Mouse (Mus musculus): ENCODE results near the gene Mrps7.
A peak's percentile ranks its signal among the peaks of the same experiment; 100 is the strongest.
"Not testable (repeated sequence)": the region's sequence is repeated elsewhere in the genome, so short reads cannot be mapped to it uniquely, and the experiment has no call there.

The Mrps7 gene

DNA sequence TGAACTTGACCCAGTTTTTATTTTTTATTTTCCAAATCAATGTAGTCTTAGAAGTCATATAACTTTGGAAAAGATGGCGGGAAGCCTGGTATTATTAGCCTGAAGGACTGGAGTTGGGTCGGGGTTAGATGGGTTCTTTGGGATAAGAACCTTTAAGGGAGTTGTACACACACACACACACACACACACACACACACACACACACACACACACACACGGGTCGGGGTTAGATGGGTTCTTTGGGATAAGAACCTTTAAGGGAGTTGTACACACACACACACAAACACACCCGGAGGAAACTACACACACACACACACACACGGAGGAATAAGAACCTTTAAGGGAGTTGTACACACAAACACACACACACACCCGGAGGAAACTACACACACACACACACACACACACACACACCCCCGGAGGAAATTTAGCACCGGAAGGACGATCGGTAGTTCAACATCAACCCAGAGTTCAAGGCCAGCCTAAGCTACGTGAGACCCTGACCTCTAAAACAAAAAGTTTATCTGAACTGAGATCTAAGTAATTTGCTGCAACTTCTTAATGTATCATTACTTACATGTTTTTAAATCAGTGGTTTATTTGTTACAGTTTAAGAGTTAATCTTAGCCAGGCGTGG, 24.9 kb downstream of the Mrps7 start:
- no peak for DNase-seq (ENCODE audit: low spot score)

DNA sequence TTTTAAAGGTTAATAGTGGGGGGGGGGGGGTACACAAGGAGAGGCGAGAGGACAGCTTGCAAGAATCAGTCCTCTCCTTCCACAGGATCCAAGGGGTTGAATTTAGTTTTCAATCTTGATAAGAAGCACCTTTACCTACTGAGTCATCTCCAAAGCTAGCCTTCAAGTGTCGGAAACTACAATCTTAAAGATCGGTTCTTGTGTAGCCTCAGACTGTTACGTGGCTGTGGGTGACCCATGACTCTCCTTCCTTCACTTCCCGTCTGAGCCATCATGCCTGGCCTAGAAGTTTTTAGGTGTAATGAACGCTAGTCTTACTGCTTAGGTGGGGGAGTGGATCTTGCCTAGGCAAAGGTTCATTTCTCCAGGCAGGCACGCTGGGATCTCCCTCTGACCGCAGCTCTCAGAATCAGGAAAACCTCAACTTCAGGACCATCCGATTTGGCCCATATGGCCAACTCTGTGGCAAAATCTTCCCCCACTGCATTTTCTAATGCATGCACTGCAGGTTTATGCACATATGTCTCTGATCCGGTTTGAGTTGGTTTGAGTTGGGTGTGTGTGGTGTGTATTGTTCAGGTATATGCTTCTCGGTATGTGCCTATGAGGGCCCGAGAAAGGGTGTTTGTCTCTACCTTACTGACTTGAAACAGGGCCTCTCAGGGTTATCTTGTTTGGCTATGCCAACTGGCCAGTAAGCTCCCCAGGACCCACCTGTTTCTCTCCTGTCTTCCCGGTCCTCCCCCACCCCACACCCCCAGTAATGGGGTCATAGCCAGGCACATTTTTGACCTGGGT, 26.2 kb downstream of the Mrps7 start:
- no peak for DNase-seq (ENCODE audit: low spot score)

DNA sequence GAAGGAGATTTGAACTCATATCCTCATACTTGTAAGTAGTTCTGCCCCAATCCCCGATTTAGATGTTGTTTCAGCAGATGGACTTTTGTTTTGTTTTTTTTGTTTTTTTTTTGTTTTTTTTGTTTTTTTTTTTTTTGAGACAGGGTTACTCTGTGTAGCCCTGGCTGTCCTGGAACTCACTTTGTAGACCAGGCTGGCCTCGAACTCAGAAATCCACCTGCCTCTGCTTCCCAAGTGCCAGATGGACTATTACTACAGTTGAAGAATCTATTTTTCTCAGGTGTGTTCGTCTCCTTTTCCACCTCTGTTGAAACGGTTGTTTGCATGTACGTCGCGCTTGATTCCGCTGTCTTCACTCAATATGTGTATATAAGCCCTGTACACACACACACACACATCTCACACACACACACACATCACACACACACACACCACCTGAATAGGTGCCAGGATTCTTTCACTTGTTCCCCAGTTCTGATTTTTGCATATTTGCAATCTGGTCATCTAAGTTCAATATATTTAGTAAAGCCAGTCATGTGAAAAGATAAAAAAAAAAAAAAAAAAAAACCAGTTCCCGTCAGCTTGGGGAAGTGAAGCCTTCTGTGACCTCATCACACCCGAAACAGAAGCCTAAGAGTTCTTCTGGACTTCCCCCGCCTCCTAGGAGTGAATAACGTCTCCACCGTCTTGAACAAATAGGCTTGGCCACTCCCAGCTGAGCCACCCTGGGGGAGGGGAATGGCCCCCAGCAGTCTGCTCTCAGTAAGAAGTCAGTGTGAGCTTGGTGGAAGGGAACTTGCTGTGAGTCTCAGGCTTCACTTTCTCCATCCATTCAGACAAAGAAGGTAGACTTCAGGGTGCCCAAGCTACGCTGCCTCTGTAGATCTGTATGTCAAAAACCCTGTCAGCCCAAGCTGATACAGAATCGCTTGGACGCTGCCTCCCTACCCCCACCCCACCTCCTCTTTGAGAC, 27.1 kb downstream of the Mrps7 start:
- no peak for DNase-seq (ENCODE audit: low spot score)

DNA sequence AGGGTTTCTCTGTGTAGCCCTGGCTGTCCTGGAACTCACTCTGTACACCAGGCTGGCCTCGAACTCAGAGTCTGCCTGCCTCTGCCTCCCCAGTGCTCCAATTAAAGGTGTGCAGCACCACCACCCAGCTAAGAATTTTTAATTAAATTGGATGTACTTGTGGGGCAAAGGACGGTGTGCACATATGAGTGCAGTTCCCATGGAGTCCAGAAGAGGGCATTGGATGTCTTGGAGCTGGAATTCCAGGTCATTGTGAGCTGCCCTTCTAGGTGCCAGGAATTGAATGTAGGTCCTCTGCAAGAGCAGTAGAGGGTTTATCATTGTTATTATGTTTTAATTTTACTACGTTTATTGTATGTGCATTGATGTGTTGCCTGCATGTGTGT, 27.8 kb downstream of the Mrps7 start:
- DNase-seq (ENCODE audit: low spot score) = no peak

DNA sequence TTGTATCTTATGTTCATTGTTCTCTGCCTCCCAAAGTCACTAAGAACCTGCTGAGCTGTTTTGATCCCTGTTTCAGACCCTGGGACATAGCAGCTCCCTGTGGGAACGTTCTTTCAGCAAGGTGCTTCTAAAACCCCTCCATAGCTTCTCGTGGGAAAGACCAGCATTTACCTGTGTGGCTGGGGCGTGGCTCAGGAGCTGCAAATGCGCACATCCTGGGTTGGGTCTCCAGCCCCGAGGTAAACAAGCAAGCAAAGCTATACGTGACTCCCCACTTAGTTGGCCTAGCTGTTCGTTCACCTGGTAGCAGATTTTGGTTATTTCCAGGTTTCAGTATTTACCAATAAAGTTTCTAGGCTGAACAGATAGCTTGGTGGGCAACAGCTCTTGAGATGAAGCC, 28.5 kb downstream of the Mrps7 start:
- no peak for DNase-seq (ENCODE audit: low spot score)

DNA sequence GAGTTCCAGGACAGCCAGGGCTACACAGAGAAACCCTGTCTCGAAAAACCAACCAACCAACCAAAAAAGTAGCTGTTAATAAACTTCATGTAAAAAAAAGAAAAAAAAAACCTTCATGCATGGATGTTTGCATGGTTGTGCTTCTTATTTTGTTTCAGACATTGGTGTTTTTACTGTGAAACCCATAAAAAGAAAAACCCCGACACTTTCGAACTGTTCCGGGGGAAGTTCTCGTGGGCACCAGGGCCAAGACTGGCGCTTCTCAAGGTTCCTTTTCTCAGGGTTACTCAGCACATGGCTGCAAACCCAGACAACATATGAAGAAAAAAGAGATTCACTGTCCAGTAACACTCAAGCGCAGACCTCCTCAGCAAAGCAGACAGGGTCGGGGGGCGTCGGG, 29.1 kb downstream of the Mrps7 start:
- no peak for DNase-seq (ENCODE audit: low spot score)

DNA sequence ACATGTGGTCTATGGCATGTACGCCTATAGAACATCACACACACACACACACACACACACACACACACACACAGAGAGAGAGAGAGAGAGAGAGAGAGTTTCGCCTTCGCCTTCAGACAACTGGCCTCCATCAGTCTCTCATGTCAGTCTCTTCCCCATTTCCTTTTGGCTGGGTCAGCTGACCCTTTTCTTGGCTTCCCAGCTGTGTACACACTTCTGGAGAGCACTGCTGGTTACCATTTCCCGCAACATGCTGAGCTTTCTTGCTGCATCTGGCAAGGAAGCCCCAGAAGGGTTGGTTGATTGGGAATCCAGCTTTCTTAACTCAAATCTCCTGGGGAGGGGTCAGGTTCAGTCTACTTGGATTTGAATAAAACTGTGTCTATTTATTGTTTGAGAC, 30.4 kb downstream of the Mrps7 start:
- no peak for DNase-seq (ENCODE audit: low spot score)

DNA sequence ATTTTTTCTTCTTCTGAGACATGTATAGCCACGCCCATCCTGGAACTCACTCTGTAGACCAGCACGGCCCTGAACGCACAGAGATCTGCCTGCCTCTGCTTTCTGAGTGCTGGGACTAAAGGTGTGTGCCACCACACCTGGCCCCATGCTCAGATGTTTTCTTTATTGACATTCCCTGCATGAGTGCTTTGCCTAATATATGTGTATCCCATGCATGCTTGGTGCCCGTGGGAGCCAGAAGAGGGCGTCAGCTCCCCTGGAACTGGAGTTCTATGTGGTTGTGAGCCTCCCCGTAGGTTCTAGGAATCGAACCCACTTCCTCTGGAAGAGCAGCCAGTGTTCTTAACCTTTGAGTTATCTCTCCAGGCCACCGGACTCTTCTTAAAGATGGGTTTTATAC, 31.3 kb downstream of the Mrps7 start:
- DNase-seq (ENCODE audit: low spot score) = no peak

DNA sequence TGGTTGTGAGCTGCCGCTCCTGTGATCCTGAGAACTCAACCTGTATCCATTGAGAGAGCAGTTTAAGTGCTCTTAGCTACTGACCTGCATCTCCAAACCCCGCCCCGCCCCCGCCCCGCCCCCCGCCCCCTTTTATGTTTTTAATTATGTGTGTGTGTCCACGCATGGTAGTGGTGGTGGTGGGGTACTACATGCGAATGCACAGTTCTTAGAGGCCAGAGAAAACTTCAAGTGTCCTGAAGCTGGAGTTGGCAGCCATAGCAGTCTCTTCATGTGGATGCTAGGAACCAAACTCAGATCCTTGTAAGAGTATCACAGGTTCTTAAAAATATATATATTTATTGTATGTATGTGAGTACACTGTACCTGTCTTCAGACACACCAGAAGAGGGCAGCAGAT, 31.8 kb downstream of the Mrps7 start:
- DNase-seq (ENCODE audit: low spot score) = no peak

DNA sequence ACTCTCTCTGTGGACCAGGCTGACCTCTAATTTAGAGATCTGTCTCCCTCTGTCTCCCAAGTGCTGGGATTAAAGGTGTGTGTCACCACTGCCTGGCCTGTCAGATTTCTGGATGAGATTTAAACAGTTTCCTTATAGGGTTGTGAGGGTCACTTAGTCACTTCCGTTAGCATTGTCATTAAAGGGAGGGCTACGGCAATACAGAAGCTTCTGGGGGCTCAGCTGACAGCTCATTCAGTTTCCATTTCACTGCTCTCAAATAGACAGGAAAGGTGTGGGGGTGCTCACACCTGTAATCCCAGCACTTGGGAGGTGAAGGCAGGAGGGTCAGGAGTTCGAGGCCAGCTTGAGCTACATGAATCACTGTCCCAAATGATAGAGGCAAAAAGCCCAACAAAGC, 33.2 kb downstream of the Mrps7 start:
- DNase-seq (ENCODE audit: low spot score) = no peak

DNA sequence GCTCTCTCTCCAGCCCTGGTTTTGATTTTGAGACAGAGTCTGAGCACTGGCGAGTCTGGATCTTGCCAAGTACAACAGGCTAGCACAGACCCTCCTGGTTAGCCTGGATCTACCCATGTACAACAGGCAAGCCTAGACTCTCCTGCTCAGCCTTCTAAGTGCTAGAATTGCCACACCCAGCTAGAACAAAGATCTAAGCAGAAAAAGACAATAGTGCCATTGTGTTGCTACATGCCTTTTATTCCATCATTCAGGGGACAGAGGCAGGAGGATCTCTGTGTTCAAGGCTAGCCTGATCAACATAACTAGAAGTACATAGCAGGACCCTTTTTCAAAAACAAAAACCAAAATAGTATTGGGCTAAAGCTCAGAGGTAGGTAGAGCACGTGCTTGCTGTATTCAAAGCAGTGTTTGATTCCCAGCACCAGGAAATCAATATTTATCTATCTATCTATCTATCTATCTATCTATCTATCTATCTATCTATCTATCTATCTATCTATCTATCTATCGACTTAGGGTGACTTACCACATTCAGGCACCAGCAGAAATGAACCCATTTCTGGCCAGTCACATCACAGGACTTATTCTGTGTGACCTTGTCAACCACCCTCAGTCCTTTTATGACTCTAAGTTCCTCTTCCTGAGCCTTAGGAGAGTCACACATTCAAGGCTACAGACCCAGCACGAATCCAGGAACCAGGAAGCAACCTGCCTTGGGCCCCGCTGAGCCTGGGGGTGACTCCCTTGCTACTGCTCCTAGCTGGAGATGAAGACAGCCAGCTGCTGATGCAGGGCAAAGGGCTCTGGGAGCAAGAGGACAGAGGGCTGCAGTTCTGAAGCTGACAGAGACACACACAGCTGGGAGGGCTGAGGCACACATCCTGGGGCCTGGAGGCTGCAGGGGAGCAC, 35.0 kb downstream of the Mrps7 start:
- DNase-seq (ENCODE audit: low spot score) = no peak

DNA sequence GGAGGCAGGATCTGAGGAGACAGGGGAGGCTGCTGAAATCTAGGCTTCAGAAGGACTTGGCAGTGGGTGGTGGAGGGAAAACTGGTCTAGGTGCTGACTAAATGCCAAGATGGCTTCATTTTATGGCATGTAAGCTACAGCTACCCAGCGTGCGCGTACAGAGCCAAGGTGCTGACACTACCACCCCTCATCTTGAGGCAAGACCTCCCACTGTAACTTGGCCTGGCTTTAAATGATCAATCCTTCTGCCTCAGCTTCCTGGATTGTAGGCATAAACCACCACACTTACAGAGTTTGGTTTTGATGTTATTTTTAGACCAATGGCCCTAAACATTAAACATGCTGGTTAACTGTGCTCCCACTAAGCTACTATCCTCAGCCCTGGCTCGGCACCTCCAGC, 35.8 kb downstream of the Mrps7 start:
- no peak for DNase-seq (ENCODE audit: low spot score)

DNA sequence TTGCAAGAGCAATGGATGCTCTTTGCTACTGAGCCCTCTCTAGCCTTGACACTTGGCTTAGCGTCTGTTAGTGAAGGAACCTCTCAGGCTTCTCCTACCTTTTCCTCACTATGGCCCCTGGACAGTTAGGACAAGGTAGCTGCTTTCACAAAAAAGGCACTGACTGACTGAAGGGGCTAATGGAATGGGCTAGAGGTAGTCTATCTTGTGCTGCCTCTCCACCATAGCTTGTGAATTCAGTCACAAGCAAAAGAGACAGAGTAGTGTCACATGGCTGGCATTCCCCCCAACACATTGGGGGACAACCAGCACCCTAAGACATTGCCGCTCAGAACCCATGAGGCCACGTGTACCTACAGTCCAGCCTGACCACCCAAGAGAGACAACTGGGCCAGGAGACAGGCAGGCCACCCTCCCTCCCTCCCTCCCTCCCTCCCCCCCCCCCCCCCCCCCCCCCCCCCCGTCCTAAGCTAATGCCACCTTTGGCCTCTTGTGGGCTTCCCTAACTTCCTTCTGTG, 36.6 kb downstream of the Mrps7 start:
- DNase-seq (ENCODE audit: low spot score) = no peak

DNA sequence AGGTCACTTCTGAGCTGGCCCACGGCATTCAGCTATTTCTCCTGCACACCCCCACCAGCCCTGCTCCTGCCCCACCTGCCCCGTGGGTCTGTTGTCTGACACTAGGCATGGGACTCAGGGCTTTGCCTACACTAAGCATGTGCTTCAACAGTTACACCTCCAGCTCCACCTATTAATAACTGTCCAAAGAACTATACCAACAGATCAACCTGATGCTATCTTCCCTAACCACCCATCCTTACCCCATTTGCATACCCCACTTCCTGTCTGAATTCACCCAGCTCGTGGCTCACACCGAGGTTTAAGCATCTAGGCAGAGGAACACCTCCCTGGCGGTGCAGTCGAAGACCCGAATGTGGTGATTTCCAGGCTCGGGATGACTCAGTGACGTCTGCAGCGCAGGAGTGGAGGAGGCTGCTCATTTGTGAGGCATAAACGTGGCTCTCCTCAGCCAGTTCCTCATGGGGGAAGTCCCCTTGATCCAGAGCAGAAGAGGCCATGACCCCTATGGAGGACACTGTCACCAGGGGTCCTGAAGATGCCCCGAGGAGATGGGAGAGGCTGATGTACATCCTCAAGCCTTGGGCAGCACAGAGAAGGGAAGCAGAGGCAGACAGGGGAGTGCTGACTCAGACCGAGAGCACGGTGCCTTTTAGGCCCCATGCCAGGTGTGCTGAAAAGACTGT, 37.4 kb downstream of the Mrps7 start:
- no peak for DNase-seq (ENCODE audit: low spot score)

DNA sequence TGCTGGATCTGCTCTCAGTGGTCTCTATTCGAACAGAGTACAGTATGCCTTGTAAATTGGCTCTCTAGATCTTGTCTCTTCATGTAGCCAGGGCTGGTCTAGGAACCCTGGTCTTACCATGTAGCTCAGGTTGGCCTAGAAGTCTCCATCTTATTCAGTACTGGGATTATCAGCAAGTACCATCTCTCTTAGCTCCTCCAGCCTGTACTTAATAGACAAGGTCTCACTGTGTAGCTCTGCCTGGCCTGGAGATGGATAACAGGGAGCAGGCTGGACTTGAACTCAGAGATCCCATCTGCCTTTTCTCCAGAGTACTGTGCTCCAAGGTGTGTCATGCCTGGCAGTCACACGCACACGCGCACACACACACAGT, 37.9 kb downstream of the Mrps7 start:
- no peak for DNase-seq (ENCODE audit: low spot score)

DNA sequence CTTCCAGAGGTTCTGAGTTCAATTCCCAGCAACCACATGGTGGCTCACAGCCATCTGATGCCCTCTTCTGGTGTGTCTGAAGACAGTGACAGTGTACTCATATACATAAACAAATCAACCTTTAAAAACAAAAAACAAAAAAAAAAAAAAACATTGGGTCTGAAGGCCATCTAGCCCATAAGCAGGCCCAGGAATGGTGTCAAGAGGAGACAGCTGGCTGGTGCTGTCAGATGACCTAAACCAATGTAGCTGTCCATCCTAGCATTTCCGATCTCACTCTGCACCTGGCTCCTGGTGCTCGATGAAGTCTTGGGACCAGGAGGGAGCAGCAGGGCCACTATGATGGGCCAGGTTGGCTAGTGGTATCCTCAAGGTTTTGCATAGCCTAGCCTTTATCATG, 39.0 kb downstream of the Mrps7 start:
- no peak for DNase-seq (ENCODE audit: low spot score)

DNA sequence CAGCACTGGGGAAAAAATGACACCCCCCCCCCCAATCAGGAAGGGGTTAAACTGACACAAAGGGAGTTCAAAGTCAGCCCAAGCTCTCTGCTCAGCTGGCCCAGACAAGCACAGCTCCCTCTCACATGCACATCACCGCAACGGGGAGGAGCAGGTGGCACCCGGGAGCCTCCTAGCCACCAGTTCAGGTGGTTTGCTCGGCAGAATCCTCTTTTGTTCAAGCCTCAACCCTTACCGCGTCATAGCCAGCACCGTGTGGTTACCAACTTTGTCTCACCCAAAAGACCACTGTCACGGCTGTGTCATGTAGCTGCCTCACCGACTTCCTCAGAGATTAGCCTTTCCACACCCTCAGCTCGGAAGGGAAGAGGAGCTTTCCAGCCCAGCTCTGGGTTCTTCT, 39.5 kb downstream of the Mrps7 start:
- DNase-seq (ENCODE audit: low spot score) = no peak

DNA sequence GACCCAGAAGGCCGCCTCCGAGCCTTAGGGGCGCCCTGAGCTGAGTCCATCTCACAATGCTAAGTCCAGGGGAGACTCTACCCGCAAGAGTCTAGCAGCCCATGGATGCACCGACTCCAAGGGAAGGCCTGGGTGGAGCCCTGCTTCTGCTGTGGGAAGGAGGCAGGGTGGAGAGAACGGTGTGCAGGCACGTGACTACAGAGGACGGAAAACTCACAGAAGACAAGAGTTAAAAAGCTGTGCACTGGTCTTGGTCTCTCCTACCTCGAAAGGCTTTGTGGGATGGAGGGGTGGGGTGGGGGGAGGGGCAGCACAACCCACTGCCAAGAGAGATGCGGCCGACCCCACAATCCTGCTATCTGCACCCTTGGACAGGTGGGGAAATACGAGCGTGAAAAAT, 40.6 kb downstream of the Mrps7 start:
- no peak for DNase-seq (ENCODE audit: low spot score)

DNA sequence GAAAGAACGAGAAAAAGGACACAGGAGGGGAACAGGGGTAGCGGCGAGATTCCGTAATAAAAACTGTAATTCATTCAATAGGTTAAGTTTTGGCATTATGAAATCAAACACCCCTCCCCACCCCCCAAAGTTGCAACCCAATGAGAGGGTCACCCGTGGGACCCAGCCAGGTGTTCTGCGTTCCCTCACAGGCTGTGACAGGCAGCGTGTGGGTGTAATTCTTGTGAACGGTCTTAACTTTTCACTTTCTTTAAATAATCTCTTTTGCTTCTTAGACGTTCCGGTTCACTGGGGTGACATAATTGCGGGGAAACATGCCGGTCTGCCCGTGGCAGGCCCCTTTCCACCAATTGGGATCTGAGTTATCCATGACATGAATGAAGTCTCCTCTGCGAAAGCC, 41.8 kb downstream of the Mrps7 start:
- DNase-seq (ENCODE audit: low spot score) = not testable (repeated sequence)

DNA sequence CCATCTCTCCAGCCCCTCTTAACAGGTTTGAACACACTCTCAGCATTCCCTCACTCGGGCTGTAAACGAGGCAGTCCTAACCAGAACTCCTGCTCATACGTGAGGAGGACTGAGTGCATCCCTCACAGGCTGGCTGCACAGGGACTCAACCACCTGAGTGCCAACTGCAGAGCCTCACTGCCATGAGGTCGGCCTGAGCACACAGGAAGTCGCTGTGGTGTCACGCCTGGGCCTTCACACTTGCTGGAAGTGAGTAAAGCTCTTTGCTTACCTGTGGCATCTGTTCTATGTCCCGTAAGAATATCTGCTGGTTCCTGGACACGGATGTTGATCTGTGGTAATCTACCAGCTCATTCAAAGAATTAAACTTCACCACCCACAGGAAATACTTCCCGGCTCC, 42.7 kb downstream of the Mrps7 start:
- DNase-seq (ENCODE audit: low spot score) = no peak

DNA sequence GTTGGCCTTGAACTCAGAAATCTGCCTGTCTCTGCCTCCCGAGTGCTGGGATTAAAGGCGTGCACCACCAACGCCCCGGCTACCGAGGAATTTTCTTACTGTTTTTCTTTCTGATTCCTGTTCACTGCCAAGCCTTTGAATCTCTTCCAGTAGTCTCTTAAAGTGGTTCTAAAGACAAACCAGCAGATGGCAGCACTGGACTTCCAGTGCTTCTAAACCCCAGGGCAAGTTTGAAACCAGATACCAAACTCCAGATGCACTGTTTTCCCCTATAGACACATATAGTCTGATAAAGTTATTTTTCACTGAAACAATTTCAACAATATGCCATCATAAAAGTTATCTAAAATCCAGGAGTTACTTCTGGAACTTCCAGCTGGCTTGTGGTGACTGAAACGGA, 43.7 kb downstream of the Mrps7 start:
- DNase-seq (ENCODE audit: low spot score) = peak; percentile 62

All from layer of hippocampus, adult 9-10 months (tissue).